Mouse (Mus musculus) brain, adult 2 months (tissue): ENCODE measurements at regions not wholly inside any gene's neighbourhood (a gene's known extent, or its start where the extent isn't known, plus 50 kb on each side); places are given as distances from the start of the nearest gene placed in this dataset.
A peak's percentile ranks its signal among the peaks of the same experiment; 100 is the strongest.
"Not testable (repeated sequence)": the region's sequence is repeated elsewhere in the genome, so short reads cannot be mapped to it uniquely, and the experiment has no call there.

ENCODE experiments used
- DNase-seq: peaks from one replicate; pipeline ENCODE4 v3.0.0; 2011; ENCODE audit warnings: low read depth, low spot score

DNA sequence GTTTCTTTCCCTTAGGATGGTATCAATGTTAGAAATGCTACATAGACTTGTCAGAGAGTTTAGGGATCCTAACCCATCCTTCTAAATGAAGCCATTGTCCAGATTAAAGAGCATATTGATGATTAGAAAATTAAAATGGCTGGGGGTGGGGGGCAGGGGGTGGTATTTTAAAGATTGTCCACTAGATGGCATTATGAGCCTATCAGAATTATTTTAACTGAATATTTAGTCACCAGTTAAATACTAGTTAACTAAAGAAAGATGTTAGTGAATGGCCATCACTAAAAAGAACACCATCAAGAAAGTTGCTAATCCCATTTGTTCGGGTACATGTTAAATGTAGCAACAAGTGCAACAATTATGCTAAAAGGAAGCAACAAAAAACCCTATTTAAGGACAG lies 1909.6 kb upstream of the 5930422O12Rik start:
- DNase-seq, result no peak

DNA sequence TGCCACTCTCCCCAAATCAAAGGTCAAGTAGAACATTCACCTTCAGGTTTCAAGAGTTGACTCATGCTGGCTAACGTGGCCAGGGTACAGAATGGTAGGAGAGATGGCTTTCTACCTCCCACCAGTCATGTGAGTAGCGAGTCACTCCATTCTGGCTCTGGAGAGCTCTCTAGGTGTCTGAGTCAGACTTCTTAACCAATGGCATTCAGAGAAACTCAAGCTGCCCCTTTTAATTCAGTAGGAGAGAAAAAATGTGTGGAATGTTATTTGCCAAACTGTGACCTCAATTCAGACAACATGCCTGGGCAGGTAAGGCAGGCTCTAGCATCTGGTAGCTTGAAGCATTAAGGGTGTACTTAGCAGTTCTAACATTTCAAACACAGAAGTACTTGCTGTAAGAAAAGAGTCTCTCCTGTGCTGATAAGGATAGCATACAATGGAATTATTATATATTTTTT lies 1907.5 kb upstream of the 5930422O12Rik start:
- DNase-seq, result peak; percentile 30

GRCm38 (mm10) chr8:31525071-31525470 lies 1903.4 kb upstream of the 5930422O12Rik start:
- DNase-seq, result no peak

- DNase-seq, result peak; percentile 48
Measured at GRCm38 (mm10) chr8:31539251-31539650, 1889.3 kb upstream of the 5930422O12Rik start.

DNA sequence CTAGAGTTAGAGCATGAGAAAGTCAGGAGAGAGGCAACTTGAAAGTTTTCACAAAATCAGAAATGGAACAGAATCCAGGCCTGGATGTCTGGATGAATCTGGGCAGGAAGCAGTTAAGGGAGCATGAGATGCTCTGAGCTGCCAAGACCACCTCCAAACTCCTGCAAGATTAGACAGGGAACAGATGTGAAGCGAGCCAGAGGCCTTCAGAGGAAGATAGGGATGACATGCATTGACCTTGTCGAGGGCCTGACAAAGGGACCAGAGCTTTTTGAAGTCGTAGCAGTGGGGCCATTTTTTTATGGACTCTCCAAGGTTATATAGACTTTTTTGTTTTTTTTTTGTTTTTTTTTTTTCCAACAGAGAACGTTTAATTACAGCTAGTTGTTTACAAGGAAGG lies 1886.9 kb upstream of the 5930422O12Rik start:
- DNase-seq, result no peak

DNA sequence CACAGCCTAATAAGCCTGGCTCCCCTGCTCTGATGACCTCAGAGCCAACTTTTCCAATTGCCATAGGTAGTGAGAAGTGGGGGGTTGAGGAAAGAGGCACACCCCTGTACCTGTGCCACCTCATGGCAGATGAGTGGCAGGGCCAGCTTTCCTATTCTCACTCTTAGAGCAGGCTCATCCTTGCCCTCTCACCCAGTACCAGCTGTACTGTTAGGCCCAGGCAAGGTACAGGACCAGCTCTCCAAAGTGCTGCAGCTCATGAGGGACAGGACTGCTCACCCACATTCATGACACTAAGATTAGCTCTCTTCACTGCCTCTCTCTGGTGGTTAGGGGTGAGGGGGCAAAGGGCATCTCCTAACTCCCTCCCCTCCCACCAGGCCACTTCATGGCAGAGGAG lies 1854.4 kb upstream of the 5930422O12Rik start:
- no peak for DNase-seq

DNA sequence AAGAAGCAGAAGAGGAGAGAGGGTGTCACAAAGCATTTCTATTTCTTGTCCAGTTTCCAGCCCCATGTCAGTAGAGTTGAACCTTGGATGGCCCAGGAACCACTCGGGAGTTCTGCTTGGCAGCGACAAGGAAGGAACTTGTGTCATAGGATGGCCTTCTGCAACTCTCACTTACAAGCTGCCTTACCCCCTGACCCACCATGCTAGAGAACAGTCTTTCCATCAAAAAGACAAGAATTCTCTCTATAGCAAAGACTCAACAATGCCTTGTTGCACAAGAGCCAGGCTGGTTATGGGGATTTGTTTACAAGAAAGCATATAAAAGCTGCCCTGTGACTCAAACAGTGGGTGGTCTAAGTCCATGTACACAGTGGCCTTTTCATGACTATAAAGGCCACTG lies 1852.4 kb upstream of the 5930422O12Rik start:
- DNase-seq, result no peak

GRCm38 (mm10) chr8:31584661-31585060 lies 1843.8 kb upstream of the 5930422O12Rik start:
- DNase-seq, result peak; percentile 5

DNA sequence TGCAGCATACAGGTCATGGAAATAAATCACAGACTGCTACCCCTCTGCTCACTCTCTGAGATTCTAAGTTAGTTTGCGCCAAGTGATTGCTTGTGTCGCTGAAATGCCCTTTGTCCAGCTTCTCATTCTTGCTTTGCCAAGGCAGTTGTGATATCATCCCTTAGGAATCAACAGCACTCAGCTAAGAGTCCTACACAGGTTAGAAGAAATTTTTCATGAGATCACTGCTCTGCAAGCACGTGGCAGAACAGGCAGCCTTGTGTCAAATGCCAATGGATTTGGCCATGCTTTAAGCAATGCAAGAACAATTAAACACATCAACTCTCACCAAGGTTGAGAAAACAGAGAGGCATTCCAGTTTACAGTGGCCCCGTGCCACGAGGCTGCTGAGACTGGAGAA lies 1829.0 kb upstream of the 5930422O12Rik start:
- no peak for DNase-seq

- no peak for DNase-seq
Measured at GRCm38 (mm10) chr8:31600979-31601378, 1827.5 kb upstream of the 5930422O12Rik start.

- DNase-seq, result no peak
Measured at GRCm38 (mm10) chr8:31616501-31616900, 1812.0 kb upstream of the 5930422O12Rik start.

GRCm38 (mm10) chr8:31627708-31628107 lies 1800.8 kb upstream of the 5930422O12Rik start:
- peak; percentile 7 for DNase-seq

GRCm38 (mm10) chr8:31628146-31628545 lies 1800.4 kb upstream of the 5930422O12Rik start:
- DNase-seq, result peak; percentile 52

GRCm38 (mm10) chr8:31638417-31638816 lies 1790.1 kb upstream of the 5930422O12Rik start:
- DNase-seq, result no peak

GRCm38 (mm10) chr8:31663717-31664116 lies 1764.8 kb upstream of the 5930422O12Rik start:
- no peak for DNase-seq

DNA sequence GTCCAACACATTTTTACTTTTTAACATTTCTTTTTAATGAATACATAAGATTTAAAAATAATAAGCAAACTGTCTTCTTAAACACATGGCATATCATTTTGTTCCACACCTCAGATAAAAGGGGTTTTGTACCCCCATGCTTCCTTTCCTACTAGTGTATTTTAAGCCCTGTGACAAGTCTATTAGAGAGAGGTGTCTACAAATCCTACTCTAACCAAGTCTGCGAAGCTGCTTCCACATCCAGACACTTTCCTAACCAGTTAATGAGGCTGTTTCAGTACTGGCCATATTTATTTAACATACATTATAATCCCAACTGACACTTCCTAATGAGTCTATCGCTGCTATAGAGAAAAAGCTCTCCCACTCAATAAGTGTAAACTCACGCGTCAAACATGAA lies 1763.0 kb upstream of the 5930422O12Rik start:
- DNase-seq, result no peak

GRCm38 (mm10) chr8:31704168-31704567 lies 1724.3 kb upstream of the 5930422O12Rik start:
- DNase-seq, result no peak

DNA sequence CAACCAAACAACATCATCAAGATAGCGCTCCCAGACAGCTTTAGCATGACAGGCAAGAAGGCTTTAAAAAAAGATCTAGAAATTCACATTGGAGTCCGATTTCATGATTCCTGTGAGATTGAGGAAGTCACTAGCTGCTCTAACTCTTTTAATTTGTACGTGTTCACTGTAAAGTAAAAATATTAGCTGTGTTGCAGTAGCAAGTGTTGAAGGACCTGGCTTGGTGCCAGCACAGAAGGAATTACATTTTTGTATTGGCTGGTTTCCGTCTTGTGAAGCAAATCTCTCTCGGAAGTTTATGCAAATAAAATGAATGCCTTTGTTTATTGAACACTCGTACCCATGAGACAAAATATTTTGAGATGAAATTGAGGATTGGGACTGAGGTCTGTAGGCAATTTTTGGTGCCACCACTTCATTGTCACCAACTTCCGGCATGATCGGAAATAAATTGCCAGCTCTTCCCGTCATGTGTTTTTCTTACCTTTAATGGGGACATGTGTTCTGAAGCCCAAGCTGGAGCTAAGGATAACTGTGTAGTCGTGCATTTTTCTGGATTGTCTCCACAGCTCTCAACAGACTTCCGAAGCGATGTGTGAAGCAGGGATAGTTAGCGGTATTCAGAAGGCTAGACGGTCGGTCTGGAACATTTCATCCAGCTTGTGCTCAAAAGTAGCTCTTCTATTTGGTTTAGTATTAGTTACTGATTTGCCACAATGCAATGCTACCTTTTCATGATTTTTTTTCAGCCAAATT lies 1715.0 kb upstream of the 5930422O12Rik start:
- peak; percentile 41 for DNase-seq

DNA sequence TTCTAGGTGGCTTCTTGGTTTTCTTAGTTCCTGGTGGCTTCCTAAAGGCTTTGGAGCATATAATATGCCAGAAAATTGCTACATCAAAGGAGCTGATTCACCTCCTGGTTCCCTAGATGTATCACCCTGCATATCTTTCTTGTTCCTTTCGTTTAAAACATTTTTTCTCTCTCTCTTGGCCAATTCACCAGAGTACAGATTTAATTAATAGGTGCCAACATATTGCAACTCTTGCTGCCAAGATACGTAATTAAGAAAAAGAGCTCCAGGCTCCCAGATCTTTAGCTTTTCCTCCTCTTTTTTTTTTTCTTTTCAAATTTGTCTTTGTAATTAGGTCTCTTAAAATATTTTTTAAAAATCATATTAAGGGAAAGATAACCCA lies 1714.4 kb upstream of the 5930422O12Rik start:
- DNase-seq, result peak; percentile 41

DNA sequence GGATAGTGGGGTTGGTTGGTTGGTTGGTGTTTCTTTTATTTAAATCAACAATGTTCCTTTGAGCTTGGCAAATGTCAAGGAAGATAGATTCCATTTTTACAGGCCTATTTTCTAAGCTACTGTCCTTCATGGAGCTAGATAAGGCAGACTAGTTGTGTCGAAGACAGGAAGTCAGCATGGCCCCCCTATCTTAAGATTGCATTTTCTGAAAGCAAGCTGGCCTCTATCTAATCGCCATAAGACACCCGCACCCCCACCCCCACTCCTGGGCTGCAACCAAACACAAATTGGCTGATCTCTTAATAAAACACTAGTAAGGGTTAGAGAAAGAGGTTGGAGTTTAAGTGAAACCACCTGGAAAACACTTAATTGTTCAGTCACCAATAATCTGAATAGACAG lies 1708.5 kb upstream of the 5930422O12Rik start:
- DNase-seq, result no peak

- peak; percentile 45 for DNase-seq
Measured at GRCm38 (mm10) chr8:31720585-31720984, 1707.9 kb upstream of the 5930422O12Rik start.

DNA sequence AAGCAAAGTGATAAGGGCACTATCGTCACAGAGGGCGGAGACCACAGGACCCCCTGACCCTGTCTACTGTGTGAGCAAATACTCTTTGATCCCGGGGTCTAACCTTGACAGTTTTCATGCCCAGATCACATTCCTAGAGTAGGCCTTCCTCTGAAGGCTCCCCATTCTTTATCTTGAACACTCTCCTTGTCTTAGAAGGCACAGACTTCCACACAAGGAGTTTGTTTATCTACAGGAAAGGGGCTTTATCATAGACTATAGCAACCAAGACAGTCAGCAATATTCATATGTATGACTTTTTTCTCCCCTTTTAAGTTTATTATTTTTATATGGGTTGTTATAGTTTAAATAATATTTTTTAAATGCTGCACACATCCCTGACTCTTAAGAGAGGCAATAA lies 1703.1 kb upstream of the 5930422O12Rik start:
- DNase-seq, result no peak

- no peak for DNase-seq
Measured at GRCm38 (mm10) chr8:31735610-31736009, 1692.9 kb upstream of the 5930422O12Rik start.

DNA sequence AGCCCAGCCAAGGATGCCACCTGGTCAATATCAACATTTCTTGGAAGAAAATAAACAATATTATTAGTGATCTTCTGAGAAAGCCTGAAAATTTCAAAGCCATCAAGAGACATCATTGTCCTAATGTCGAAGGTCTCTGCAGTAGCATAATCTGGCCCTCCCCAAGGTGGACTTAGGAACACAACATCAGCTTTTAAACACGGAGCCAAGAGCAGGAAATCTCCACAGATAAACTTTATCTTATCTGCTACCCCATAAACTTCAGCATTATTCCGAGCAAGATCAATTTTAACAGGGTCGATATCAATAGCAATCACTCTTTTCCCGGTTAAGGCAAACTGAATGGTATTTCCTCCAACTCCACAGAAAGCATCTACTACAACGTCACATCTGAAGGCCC lies 1691.2 kb upstream of the 5930422O12Rik start:
- DNase-seq, result not testable (repeated sequence)
